Mouse (Mus musculus) neutrophil, adult 5-6 weeks (primary cell): ENCODE measurements around the gene Gm4724. TPM values are rescaled to one million over a fixed set of nuclear protein-coding genes. Genes with fewer than 3 reads are reported as not detected.
"Not testable (repeated sequence)": the region's sequence is repeated elsewhere in the genome, so short reads cannot be mapped to it uniquely, and the experiment has no call there.

ENCODE experiments used
- ATAC-seq: fragments of 151-379, 151-347 bp; 2 replicates; pipeline ENCODE4 v1.8.0; 2017; ENCODE audit warnings: mild to moderate bottlenecking, moderate TSS enrichment; ENCODE audit not compliant: insufficient number of reproducible peaks, poor library complexity, low FRiP score, severe bottlenecking; ENCODE audit errors: extremely low read depth
- total RNA-seq: library from RNA; stranded (forward); fragments of 200-1000 nt; gene quantifications from 2 replicates; pipeline ENCODE4 v1.2.3, GENCODE M21; 2017

Gm4724 gene
- 2.5 and 3.4 TPM in 2 replicates for total RNA-seq

GRCm38 (mm10) chr2:175435707-175436106 lies at the start of gene Gm4724:
Gene Gm4724 (minus strand): TSS chr2:175435807.
- not testable (repeated sequence) for ATAC-seq

GRCm38 (mm10) chr2:175469685-175470084 lies 34.1 kb upstream of the Gm4724 start, which contains the start of gene Zfp965:
Gene Zfp965 (plus strand): TSS chr2:175469985.
- not testable (repeated sequence) for ATAC-seq

Other genes starting within 250 kb of the Gm4724 start
- 13.6 and 14.4 TPM in 2 replicates for gene Gm14391, start 228.9 kb downstream of the Gm4724 start, total RNA-seq
- gene Gm14440, start 160.7 kb downstream of the Gm4724 start, total RNA-seq = 3.1 and 6.1 TPM in 2 replicates
- gene Gm4631, start 97.6 kb downstream of the Gm4724 start, total RNA-seq = 15.5 and 16.2 TPM in 2 replicates
- gene Zfp968, start 63.4 kb downstream of the Gm4724 start, total RNA-seq = 5.8 and 6.3 TPM in 2 replicates
- 8.6 and 13.1 TPM in 2 replicates for gene Zfp965, start 34.2 kb upstream of the Gm4724 start, total RNA-seq
- gene Gm11007, start 208.2 kb upstream of the Gm4724 start, total RNA-seq = not detected in 2 replicates